Mouse (Mus musculus): ENCODE measurements at regions not wholly inside any gene's neighbourhood (a gene's known extent, or its start where the extent isn't known, plus 50 kb on each side); places are given as distances from the start of the nearest gene placed in this dataset.

- DNase-seq (ENCODE audit: extremely low read depth, low read depth, low spot score) = no peak
- no peaks in the 10 kb centered on the region for H3K79me2 ChIP-seq (ENCODE audit: control insufficient read depth, insufficient read depth, low read length)
- H3K27me3 ChIP-seq (ENCODE audit: control insufficient read depth, insufficient read depth, low read length) = no peaks in the 10 kb centered on the region
- no peak overlapping the region for H3K4me3 ChIP-seq (ENCODE audit: insufficient read depth, low read depth, low read length)
- TF ChIP-seq POLR2A (IDR thresholded peaks at IDR 0.05; ENCODE audit: extremely low read depth, insufficient read depth, low read length) = no peak
- TF ChIP-seq CTCF (IDR thresholded peaks at IDR 0.05; ENCODE audit: low read depth, low read length) = no peak
- H3K4me1 ChIP-seq (ENCODE audit: control insufficient read depth, insufficient read depth, low read length) = no peaks in the 10 kb centered on the region; the same call in 1 of the 2 replicates
- H3K9ac ChIP-seq (ENCODE audit: low read depth, low read length) = no peak overlapping the region
- no peaks in the 10 kb centered on the region for H3K36me3 ChIP-seq (ENCODE audit: control insufficient read depth, insufficient read depth, low read length)
- 75% methylated on average over 4 of the region's 4 CpGs for WGBS
- H3K27ac ChIP-seq (replicated peaks; ENCODE audit: insufficient read depth, low read depth, low read length) = no peak overlapping the region
These were observed 132.1 kb downstream of the Zfp36l1 start for GRCm38 (mm10) chr12:79980711-79981110.

DNA sequence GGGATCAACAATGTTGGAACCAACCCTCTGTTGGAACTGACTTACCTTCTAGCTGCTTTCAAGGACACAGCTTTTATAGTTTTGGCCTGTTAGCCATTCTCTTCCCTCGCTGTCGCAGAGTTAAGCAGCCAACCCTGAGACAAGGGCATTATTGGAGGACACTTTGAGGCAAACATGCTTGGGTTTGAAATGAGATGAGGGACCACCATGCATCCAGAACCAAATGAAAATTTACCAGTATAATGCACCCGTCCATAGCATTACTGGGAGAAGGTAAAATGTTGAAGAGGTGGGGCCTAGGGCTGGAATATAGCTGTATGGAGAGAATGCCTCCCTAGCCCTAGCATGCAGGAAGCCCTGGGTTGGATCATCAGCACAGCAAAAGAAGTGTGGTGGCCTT, 135.7 kb downstream of the Zfp36l1 start:
- no peak overlapping the region for H3K9ac ChIP-seq (ENCODE audit: low read depth, low read length)
- H3K79me2 ChIP-seq (ENCODE audit: control insufficient read depth, insufficient read depth, low read length) = no peaks in the 10 kb centered on the region
- no peak overlapping the region for H3K27ac ChIP-seq (replicated peaks; ENCODE audit: insufficient read depth, low read depth, low read length)
- H3K4me3 ChIP-seq (ENCODE audit: insufficient read depth, low read depth, low read length) = no peak overlapping the region
- no peaks in the 10 kb centered on the region; the same call in 1 of the 2 replicates for H3K4me1 ChIP-seq (ENCODE audit: control insufficient read depth, insufficient read depth, low read length)
- 98% methylated on average over 3 of the region's 3 CpGs for WGBS
- H3K36me3 ChIP-seq (ENCODE audit: control insufficient read depth, insufficient read depth, low read length) = no peaks in the 10 kb centered on the region
- H3K27me3 ChIP-seq (ENCODE audit: control insufficient read depth, insufficient read depth, low read length) = no peaks in the 10 kb centered on the region
- DNase-seq (ENCODE audit: extremely low read depth, low read depth, low spot score) = no peak
- TF ChIP-seq POLR2A (IDR thresholded peaks at IDR 0.05; ENCODE audit: extremely low read depth, insufficient read depth, low read length) = no peak
- no peak for TF ChIP-seq CTCF (IDR thresholded peaks at IDR 0.05; ENCODE audit: low read depth, low read length)

DNA sequence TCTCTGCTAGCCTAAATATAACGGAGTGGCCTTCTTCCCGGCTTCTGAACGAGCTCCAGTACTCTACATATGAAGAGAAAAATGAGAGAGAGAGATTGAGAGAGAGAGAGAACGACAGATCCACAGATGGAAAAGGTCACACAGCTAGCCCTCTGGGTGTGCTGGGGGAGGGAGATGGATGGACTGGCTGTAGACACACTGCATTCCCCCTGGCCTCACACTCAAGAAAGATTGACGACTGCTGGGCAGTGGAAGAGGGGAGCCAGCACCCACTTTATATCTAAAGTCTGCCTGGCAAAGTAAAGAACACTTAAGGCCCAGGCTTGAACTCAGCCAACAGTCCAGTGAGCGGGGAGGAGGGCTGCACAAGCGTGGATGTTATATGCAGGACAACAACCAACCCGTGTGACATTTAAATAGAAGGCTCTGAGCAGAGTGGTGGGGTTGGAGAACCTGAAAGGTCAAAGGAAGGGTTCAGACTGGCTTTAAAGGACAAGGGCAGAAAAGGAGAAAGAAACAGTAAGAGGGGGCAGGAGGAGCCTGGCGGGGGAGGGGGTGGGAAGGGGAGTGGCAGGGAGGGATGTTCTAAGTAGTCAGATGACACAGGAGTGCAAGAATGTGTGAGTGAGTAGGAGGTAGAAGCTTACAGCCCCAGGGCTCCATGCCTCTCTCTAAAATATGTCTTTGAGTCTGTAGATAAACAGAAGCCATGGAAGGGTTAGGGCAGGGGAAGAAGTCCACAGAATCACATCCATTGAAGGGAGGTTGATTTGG, 137.2 kb downstream of the Zfp36l1 start:
- 87% methylated on average over 9 of the region's 9 CpGs for WGBS
- H3K36me3 ChIP-seq (ENCODE audit: control insufficient read depth, insufficient read depth, low read length) = no peaks in the 10 kb centered on the region
- no peak overlapping the region for H3K27ac ChIP-seq (replicated peaks; ENCODE audit: insufficient read depth, low read depth, low read length)
- H3K4me3 ChIP-seq (ENCODE audit: insufficient read depth, low read depth, low read length) = no peak overlapping the region
- no peak for TF ChIP-seq POLR2A (IDR thresholded peaks at IDR 0.05; ENCODE audit: extremely low read depth, insufficient read depth, low read length)
- TF ChIP-seq CTCF (IDR thresholded peaks at IDR 0.05; ENCODE audit: low read depth, low read length) = no peak
- DNase-seq (ENCODE audit: extremely low read depth, low read depth, low spot score) = no peak
- H3K27me3 ChIP-seq (ENCODE audit: control insufficient read depth, insufficient read depth, low read length) = no peaks in the 10 kb centered on the region
- H3K4me1 ChIP-seq (ENCODE audit: control insufficient read depth, insufficient read depth, low read length) = 0 out of 2 replicates have a peak, but pooled peaks cover under 1% of the 10 kb centered on the region
- no peaks in the 10 kb centered on the region for H3K79me2 ChIP-seq (ENCODE audit: control insufficient read depth, insufficient read depth, low read length)
- no peak overlapping the region for H3K9ac ChIP-seq (ENCODE audit: low read depth, low read length)

- Histone ChIP-seq H3K27ac (replicated peaks; ENCODE audit: insufficient read depth, low read depth, low read length) (no peak overlapping the region), H3K36me3 (ENCODE audit: control insufficient read depth, insufficient read depth, low read length) (no peaks in the 10 kb centered on the region), H3K4me1 (ENCODE audit: control insufficient read depth, insufficient read depth, low read length) (peaks cover 7% of the 10 kb centered on the region), H3K9ac (ENCODE audit: low read depth, low read length) (no peak overlapping the region), H3K27me3 (ENCODE audit: control insufficient read depth, insufficient read depth, low read length) (no peaks in the 10 kb centered on the region), H3K4me3 (ENCODE audit: insufficient read depth, low read depth, low read length) (no peak overlapping the region), H3K79me2 (ENCODE audit: control insufficient read depth, insufficient read depth, low read length) (no peaks in the 10 kb centered on the region)
- no peak for TF ChIP-seq CTCF (IDR thresholded peaks at IDR 0.05; ENCODE audit: low read depth, low read length)
- TF ChIP-seq POLR2A (IDR thresholded peaks at IDR 0.05; ENCODE audit: extremely low read depth, insufficient read depth, low read length) = no peak
- 89% methylated on average over 6 of the region's 6 CpGs for WGBS
- no peak for DNase-seq (ENCODE audit: extremely low read depth, low read depth, low spot score)
These were observed 137.8 kb downstream of the Zfp36l1 start for GRCm38 (mm10) chr12:79975050-79975449.

- TF ChIP-seq POLR2A (IDR thresholded peaks at IDR 0.05; ENCODE audit: extremely low read depth, insufficient read depth, low read length) (no peak), CTCF (IDR thresholded peaks at IDR 0.05; ENCODE audit: low read depth, low read length) (no peak)
- Histone ChIP-seq H3K4me3 (ENCODE audit: insufficient read depth, low read depth, low read length) (no peak overlapping the region), H3K4me1 (ENCODE audit: control insufficient read depth, insufficient read depth, low read length) (peaks cover 10% of the 10 kb centered on the region), H3K36me3 (ENCODE audit: control insufficient read depth, insufficient read depth, low read length) (no peaks in the 10 kb centered on the region), H3K79me2 (ENCODE audit: control insufficient read depth, insufficient read depth, low read length) (no peaks in the 10 kb centered on the region), H3K27me3 (ENCODE audit: control insufficient read depth, insufficient read depth, low read length) (no peaks in the 10 kb centered on the region), H3K9ac (ENCODE audit: low read depth, low read length) (no peak overlapping the region), H3K27ac (replicated peaks; ENCODE audit: insufficient read depth, low read depth, low read length) (no peak overlapping the region)
- WGBS = 86% methylated on average over 7 of the region's 7 CpGs
- no peak for DNase-seq (ENCODE audit: extremely low read depth, low read depth, low spot score)
These were observed 138.3 kb downstream of the Zfp36l1 start for GRCm38 (mm10) chr12:79974530-79974929.

GRCm38 (mm10) chr12:79973566-79974230, 139.1 kb downstream of the Zfp36l1 start:
- DNase-seq (ENCODE audit: extremely low read depth, low read depth, low spot score) = no peak
- TF ChIP-seq POLR2A (IDR thresholded peaks at IDR 0.05; ENCODE audit: extremely low read depth, insufficient read depth, low read length) (no peak), CTCF (IDR thresholded peaks at IDR 0.05; ENCODE audit: low read depth, low read length) (no peak)
- H3K9ac ChIP-seq (ENCODE audit: low read depth, low read length) = no peak overlapping the region
- H3K79me2 ChIP-seq (ENCODE audit: control insufficient read depth, insufficient read depth, low read length) = no peaks in the 10 kb centered on the region
- H3K27me3 ChIP-seq (ENCODE audit: control insufficient read depth, insufficient read depth, low read length) = no peaks in the 10 kb centered on the region
- H3K4me1 ChIP-seq (ENCODE audit: control insufficient read depth, insufficient read depth, low read length) = peaks cover 13% of the 10 kb centered on the region
- no peak overlapping the region for H3K4me3 ChIP-seq (ENCODE audit: insufficient read depth, low read depth, low read length)
- no peak overlapping the region for H3K27ac ChIP-seq (replicated peaks; ENCODE audit: insufficient read depth, low read depth, low read length)
- H3K36me3 ChIP-seq (ENCODE audit: control insufficient read depth, insufficient read depth, low read length) = no peaks in the 10 kb centered on the region
- 81% methylated on average over 7 of the region's 7 CpGs for WGBS
